Mouse (Mus musculus): ENCODE data around the gene Cdk5rap2. TPM values are rescaled to one million over a fixed set of nuclear protein-coding genes. Genes with fewer than 3 reads are reported as not detected.

The Cdk5rap2 gene
- polyA plus RNA-seq, 1 experiment from 2014 or later: 21.0 TPM

- Histone ChIP-seq H3K9ac (no peak overlapping the region), H3K9me3 (no peaks in the 10 kb centered on the region), H3K4me2 (no peak overlapping the region), H3K4me1 (no peaks in the 10 kb centered on the region), H3K36me3 (peaks cover 9% of the 10 kb centered on the region; the same call in 1 of the 2 replicates), H3K27ac (no peak overlapping the region), H3K27me3 (replicated peaks) (no peaks in the 10 kb centered on the region), H3K4me3 (replicated peaks) (no peak overlapping the region)
- ATAC-seq (ENCODE audit: insufficient read depth, low FRiP score, low read depth): no peak
- 82% methylated on average over 9 of the region's 9 CpGs for WGBS
Measured at GRCm38 (mm10) chr4:70258826-70259225, 151.4 kb downstream of the Cdk5rap2 start.

GRCm38 (mm10) chr4:70258205-70258604 is 152.0 kb downstream of the Cdk5rap2 start:
- Histone ChIP-seq H3K36me3 (peaks cover 8% of the 10 kb centered on the region; the same call in 1 of the 2 replicates), H3K4me3 (replicated peaks) (no peak overlapping the region), H3K9me3 (no peaks in the 10 kb centered on the region), H3K27ac (no peak overlapping the region), H3K4me1 (no peaks in the 10 kb centered on the region), H3K4me2 (no peak overlapping the region), H3K9ac (no peak overlapping the region), H3K27me3 (replicated peaks) (no peaks in the 10 kb centered on the region)
- 92% methylated on average over 6 of the region's 6 CpGs for WGBS
- no peak for ATAC-seq (ENCODE audit: insufficient read depth, low FRiP score, low read depth)

- Histone ChIP-seq H3K4me1 (no peaks in the 10 kb centered on the region), H3K27me3 (replicated peaks) (no peaks in the 10 kb centered on the region), H3K4me3 (replicated peaks) (no peak overlapping the region), H3K9me3 (no peaks in the 10 kb centered on the region), H3K36me3 (0 out of 2 replicates have a peak, but pooled peaks cover 10% of the 10 kb centered on the region), H3K9ac (no peak overlapping the region), H3K27ac (no peak overlapping the region), H3K4me2 (no peak overlapping the region)
- no peak for ATAC-seq (ENCODE audit: insufficient read depth, low FRiP score, low read depth)
- 77% methylated on average over 5 of the region's 5 CpGs for WGBS
Measured at GRCm38 (mm10) chr4:70251782-70252181, 158.5 kb downstream of the Cdk5rap2 start.

- no peaks in the 10 kb centered on the region for H3K9me3 ChIP-seq
- WGBS: 64% methylated on average over 6 of the region's 6 CpGs
- H3K36me3 ChIP-seq: 0 out of 2 replicates have a peak, but pooled peaks cover 5% of the 10 kb centered on the region
- no peak for ATAC-seq (ENCODE audit: insufficient read depth, low FRiP score, low read depth)
- H3K4me1 ChIP-seq: no peaks in the 10 kb centered on the region
- no peaks in the 10 kb centered on the region for H3K27me3 ChIP-seq (replicated peaks)
- no peak overlapping the region for H3K4me2 ChIP-seq
- H3K9ac ChIP-seq: no peak overlapping the region
- no peak overlapping the region for H3K27ac ChIP-seq
- H3K4me3 ChIP-seq (replicated peaks): no peak overlapping the region
Measured at GRCm38 (mm10) chr4:70245706-70246105, 164.5 kb downstream of the Cdk5rap2 start.

- no peak overlapping the region for H3K27ac ChIP-seq
- 61% methylated on average over 3 of the region's 3 CpGs for WGBS
- no peak for ATAC-seq (ENCODE audit: insufficient read depth, low FRiP score, low read depth)
- H3K9ac ChIP-seq: no peak overlapping the region
- H3K4me3 ChIP-seq (replicated peaks): no peak overlapping the region
- no peaks in the 10 kb centered on the region for H3K36me3 ChIP-seq
- H3K4me2 ChIP-seq: no peak overlapping the region
- no peaks in the 10 kb centered on the region for H3K9me3 ChIP-seq
- H3K27me3 ChIP-seq (replicated peaks): no peaks in the 10 kb centered on the region
- no peaks in the 10 kb centered on the region for H3K4me1 ChIP-seq
Measured at GRCm38 (mm10) chr4:70243561-70244120, 166.6 kb downstream of the Cdk5rap2 start.

GRCm38 (mm10) chr4:70239731-70240130 is 170.5 kb downstream of the Cdk5rap2 start:
- 91% methylated on average over 7 of the region's 7 CpGs for WGBS
- no peak overlapping the region for H3K4me3 ChIP-seq (replicated peaks)
- no peaks in the 10 kb centered on the region for H3K9me3 ChIP-seq
- no peak overlapping the region for H3K4me2 ChIP-seq
- no peak overlapping the region for H3K9ac ChIP-seq
- no peak overlapping the region for H3K27ac ChIP-seq
- H3K4me1 ChIP-seq: no peaks in the 10 kb centered on the region
- ATAC-seq (ENCODE audit: insufficient read depth, low FRiP score, low read depth): no peak
- H3K27me3 ChIP-seq (replicated peaks): no peaks in the 10 kb centered on the region
- 0 out of 2 replicates have a peak, but pooled peaks cover 7% of the 10 kb centered on the region for H3K36me3 ChIP-seq

- H3K27me3 ChIP-seq (replicated peaks): no peaks in the 10 kb centered on the region
- WGBS: 92% methylated on average over 6 of the region's 6 CpGs
- H3K4me1 ChIP-seq: no peaks in the 10 kb centered on the region
- H3K27ac ChIP-seq: no peak overlapping the region
- no peak overlapping the region for H3K4me3 ChIP-seq (replicated peaks)
- H3K4me2 ChIP-seq: no peak overlapping the region
- no peak for ATAC-seq (ENCODE audit: insufficient read depth, low FRiP score, low read depth)
- no peaks in the 10 kb centered on the region for H3K9me3 ChIP-seq
- no peak overlapping the region for H3K9ac ChIP-seq
- 0 out of 2 replicates have a peak, but pooled peaks cover 7% of the 10 kb centered on the region for H3K36me3 ChIP-seq
Measured at GRCm38 (mm10) chr4:70238862-70239261, 171.4 kb downstream of the Cdk5rap2 start.

GRCm38 (mm10) chr4:70232383-70232782 is 177.9 kb downstream of the Cdk5rap2 start:
- ATAC-seq (ENCODE audit: insufficient read depth, low FRiP score, low read depth): no peak
- 81% methylated on average over 3 of the region's 3 CpGs for WGBS
- no peaks in the 10 kb centered on the region for H3K9me3 ChIP-seq
- H3K4me3 ChIP-seq (replicated peaks): no peak overlapping the region
- H3K9ac ChIP-seq: no peak overlapping the region
- H3K27me3 ChIP-seq (replicated peaks): no peaks in the 10 kb centered on the region
- H3K27ac ChIP-seq: no peak overlapping the region
- 0 out of 2 replicates have a peak, but pooled peaks cover 14% of the 10 kb centered on the region for H3K36me3 ChIP-seq
- H3K4me2 ChIP-seq: no peak overlapping the region
- no peaks in the 10 kb centered on the region for H3K4me1 ChIP-seq

GRCm38 (mm10) chr4:70229874-70230273 is 180.4 kb downstream of the Cdk5rap2 start:
- Histone ChIP-seq H3K4me1 (no peaks in the 10 kb centered on the region), H3K4me2 (no peak overlapping the region), H3K4me3 (replicated peaks) (no peak overlapping the region), H3K9me3 (no peaks in the 10 kb centered on the region), H3K27ac (no peak overlapping the region), H3K9ac (no peak overlapping the region), H3K27me3 (replicated peaks) (no peaks in the 10 kb centered on the region), H3K36me3 (0 out of 2 replicates have a peak, but pooled peaks cover 9% of the 10 kb centered on the region)
- WGBS: 88% methylated on average over 4 of the region's 4 CpGs
- ATAC-seq (ENCODE audit: insufficient read depth, low FRiP score, low read depth): no peak

- no peak for ATAC-seq (ENCODE audit: insufficient read depth, low FRiP score, low read depth)
- H3K4me1 ChIP-seq: no peaks in the 10 kb centered on the region
Measured at GRCm38 (mm10) chr4:70228350-70228749, 181.9 kb downstream of the Cdk5rap2 start.

GRCm38 (mm10) chr4:70227667-70228066 is 182.6 kb downstream of the Cdk5rap2 start:
- Histone ChIP-seq H3K9ac (no peak overlapping the region), H3K4me3 (replicated peaks) (no peak overlapping the region), H3K27me3 (replicated peaks) (no peaks in the 10 kb centered on the region), H3K9me3 (no peaks in the 10 kb centered on the region), H3K4me1 (no peaks in the 10 kb centered on the region), H3K4me2 (no peak overlapping the region), H3K27ac (no peak overlapping the region), H3K36me3 (0 out of 2 replicates have a peak, but pooled peaks cover 7% of the 10 kb centered on the region)
- no peak for ATAC-seq (ENCODE audit: insufficient read depth, low FRiP score, low read depth)
- WGBS: 71% methylated on average over 3 of the region's 3 CpGs

More at GRCm38 (mm10) chr4:70228350-70228749, 181.9 kb downstream of the Cdk5rap2 start:
- Histone ChIP-seq H3K27me3 (replicated peaks) (no peaks in the 10 kb centered on the region), H3K27ac (no peak overlapping the region), H3K9ac (no peak overlapping the region), H3K4me2 (no peak overlapping the region), H3K4me3 (replicated peaks) (no peak overlapping the region), H3K36me3 (0 out of 2 replicates have a peak, but pooled peaks cover 7% of the 10 kb centered on the region), H3K9me3 (no peaks in the 10 kb centered on the region)
- WGBS: 67% methylated on average over 2 of the region's 2 CpGs

GRCm38 (mm10) chr4:70224503-70224902 is 185.7 kb downstream of the Cdk5rap2 start:
- no peak for ATAC-seq (ENCODE audit: insufficient read depth, low FRiP score, low read depth)
- WGBS: 78% methylated on average over 2 of the region's 2 CpGs
- Histone ChIP-seq H3K27ac (no peak overlapping the region), H3K36me3 (0 out of 2 replicates have a peak, but pooled peaks cover 7% of the 10 kb centered on the region), H3K4me3 (replicated peaks) (no peak overlapping the region), H3K4me1 (no peaks in the 10 kb centered on the region), H3K4me2 (no peak overlapping the region), H3K9ac (no peak overlapping the region), H3K27me3 (replicated peaks) (no peaks in the 10 kb centered on the region), H3K9me3 (no peaks in the 10 kb centered on the region)

Data from stomach, embryonic 15.5 days (tissue).